Mouse (Mus musculus): Measurements from ENCODE around the gene Gm10642. TPM values are rescaled to one million over a fixed set of nuclear protein-coding genes. Genes with fewer than 3 reads are reported as not detected.
A peak's percentile ranks its signal among the peaks of the same experiment; 100 is the strongest.

The Gm10642 gene
- total and polyA plus RNA-seq, 3 experiments: 0.13 to 2.1 TPM; not detected in 1

- H3K4me3 ChIP-seq (replicated peaks in 1 of 3; ENCODE audit: low read depth in 2 of 3, low read length in 2 of 3, poor library complexity in 1 of 3): no peak overlapping the region
- H3K79me2 ChIP-seq (replicated peaks; ENCODE audit: control insufficient read depth, extremely low read depth, insufficient read depth, poor library complexity, severe bottlenecking): peaks cover 22% of the 10 kb centered on the region
- H3K9ac ChIP-seq (ENCODE audit: insufficient read depth, low read depth): peak overlapping the region; percentile 39; the same call in 1 of the 2 replicates
- H3K9me3 ChIP-seq (replicated peaks; ENCODE audit: low read length): no peaks in the 10 kb centered on the region
- H3K36me3 ChIP-seq (replicated peaks in 1 of 2; ENCODE audit: control insufficient read depth in 1 of 2, insufficient read depth in 1 of 2, low read length in 1 of 2): no peaks in the 10 kb centered on the region
- H3K4me1 ChIP-seq (ENCODE audit: control insufficient read depth in 1 of 2, insufficient read depth in 2 of 2): peaks cover 3 to 82% of the 10 kb centered on the region in 2 experiments; a peak in 3 of 4 replicates
- peak overlapping the region; percentile 52 for H3K27ac ChIP-seq (ENCODE audit: insufficient read depth, low read depth)
- peak overlapping the region; percentile 61; the same call in 1 of the 2 replicates for H3K4me2 ChIP-seq (ENCODE audit: insufficient read depth, low read depth, poor library complexity, severe bottlenecking)
- peak; percentile 52 for DNase-seq (ENCODE audit: extremely low read depth)
- in situ Hi-C loops (cut with MboI; ENCODE audit: low pct_ligation_motif_present, low pct_unique_long_range_greater_than_20kb, low sequenced_read_pairs) (no loop called here), dilution Hi-C loops (cut with MboI; ENCODE audit: extremely low pct_ligation_motif_present, extremely low pct_unique_long_range_greater_than_20kb, low sequenced_read_pairs) (no loop called here)
- H3K27me3 ChIP-seq (replicated peaks): no peaks in the 10 kb centered on the region
- TF ChIP-seq RCOR1 (conservative IDR thresholded peaks at IDR 0.05; ENCODE audit: low read depth, low read length) (0 out of 2 replicates have a peak, but pooled peaks have one; percentile 33), MXI1 (IDR thresholded peaks at IDR 0.05; ENCODE audit: low read depth, low read length) (no peak), ETS1 (conservative IDR thresholded peaks at IDR 0.05; ENCODE audit: low read depth, low read length) (peak; percentile 83), MEF2A (IDR thresholded peaks at IDR 0.05; ENCODE audit: borderline replicate concordance, low read depth, low read length) (peak; percentile 71; the same call in 1 of the 2 replicates), JUND (conservative IDR thresholded peaks at IDR 0.05; ENCODE audit: low read depth, low read length) (peak; percentile 70; the same call in 1 of the 2 replicates), IRF4 (IDR thresholded peaks at IDR 0.05; ENCODE audit: low read depth, low read length) (peak; percentile 43), POLR2AphosphoS2 (IDR thresholded peaks at IDR 0.05; ENCODE audit: low read depth, low read length) (no peak), CHD2 (IDR thresholded peaks at IDR 0.05; ENCODE audit: low read length) (0 out of 2 replicates have a peak, but pooled peaks have one; percentile 13), UBTF (IDR thresholded peaks at IDR 0.05; ENCODE audit: low read depth, low read length) (no peak), MAX (IDR thresholded peaks at IDR 0.05; ENCODE audit: low read length) (no peak), EP300 (IDR thresholded peaks at IDR 0.05; ENCODE audit: low read length) (peak; percentile 95), JUN (IDR thresholded peaks at IDR 0.05; ENCODE audit: insufficient read depth, low read depth, low read length) (peak; percentile 89), MAZ (IDR thresholded peaks at IDR 0.05; ENCODE audit: low read depth, low read length) (no peak), TCF12 (IDR thresholded peaks at IDR 0.05; ENCODE audit: low read depth, low read length) (0 out of 2 replicates have a peak, but pooled peaks have one; percentile 26), TBP (conservative IDR thresholded peaks at IDR 0.05; ENCODE audit: low read depth, low read length) (no peak), RAD21 (IDR thresholded peaks at IDR 0.05; ENCODE audit: low read depth, low read length) (no peak)
These were observed 36.0 kb downstream of the Gm10642 start for GRCm38 (mm10) chr9:70691772-70692693.

GRCm38 (mm10) chr9:70695723-70696122, 39.7 kb downstream of the Gm10642 start:
- Histone ChIP-seq H3K27ac (ENCODE audit: insufficient read depth, low read depth) (no peak overlapping the region), H3K79me2 (replicated peaks; ENCODE audit: control insufficient read depth, extremely low read depth, insufficient read depth, poor library complexity, severe bottlenecking) (peaks cover 21% of the 10 kb centered on the region), H3K9ac (ENCODE audit: insufficient read depth, low read depth) (no peak overlapping the region), H3K4me1 (ENCODE audit: control insufficient read depth in 1 of 2, insufficient read depth in 2 of 2) (peaks cover 3 to 50% of the 10 kb centered on the region in 2 experiments; a peak in 3 of 4 replicates), H3K27me3 (replicated peaks) (no peaks in the 10 kb centered on the region), H3K4me2 (ENCODE audit: insufficient read depth, low read depth, poor library complexity, severe bottlenecking) (no peak overlapping the region), H3K36me3 (replicated peaks in 1 of 2; ENCODE audit: control insufficient read depth in 1 of 2, insufficient read depth in 1 of 2, low read length in 1 of 2) (peaks cover 0 to 2% of the 10 kb centered on the region in 2 experiments), H3K4me3 (replicated peaks in 1 of 3; ENCODE audit: low read depth in 2 of 3, low read length in 2 of 3, poor library complexity in 1 of 3) (no peak overlapping the region), H3K9me3 (replicated peaks; ENCODE audit: low read length) (no peaks in the 10 kb centered on the region)
- no peak for DNase-seq (ENCODE audit: extremely low read depth)
- TF ChIP-seq RAD21 (IDR thresholded peaks at IDR 0.05; ENCODE audit: low read depth, low read length) (peak; percentile 9), ZKSCAN1 (IDR thresholded peaks at IDR 0.05; ENCODE audit: borderline replicate concordance, low read depth, low read length) (no peak), CTCF (conservative IDR thresholded peaks at IDR 0.05 in 1 of 2, IDR thresholded peaks at IDR 0.05 in 1 of 2; ENCODE audit: low read depth in 2 of 2, low read length in 2 of 2) (peak in 1 of 2 experiments; percentile 32; a peak in 2 of 4 replicates)
- dilution Hi-C loops (cut with MboI; ENCODE audit: extremely low pct_ligation_motif_present, extremely low pct_unique_long_range_greater_than_20kb, low sequenced_read_pairs): no loop called here
- in situ Hi-C loops (cut with MboI; ENCODE audit: low pct_ligation_motif_present, low pct_unique_long_range_greater_than_20kb, low sequenced_read_pairs): no loop called here
